Mouse (Mus musculus) MEL (cell line): ENCODE results near the gene Fam222b. TPM values are rescaled to one million over a fixed set of nuclear protein-coding genes. Genes with fewer than 3 reads are reported as not detected.
A peak's percentile ranks its signal among the peaks of the same experiment; 100 is the strongest.

ENCODE experiments used
- DNase-seq: peaks from one replicate; pipeline ENCODE4 v3.0.0; 2011; ENCODE audit warnings: low read depth, low spot score
- H3K27ac ChIP-seq: 2 replicates; pipeline ENCODE4 v1.5.1; 2012; ENCODE audit warnings: low read depth, mild to moderate bottlenecking, control low read depth, low read length, moderate library complexity; ENCODE audit not compliant: control insufficient read depth
- H3K27me3 ChIP-seq, 2 experiments: fragments of 150-350 bp in 1 of 2; sonication (generic) in 1 of 2; 2 replicates each; pipeline ENCODE4 v1.6.1; 2012; ENCODE audit warnings: low read length in 2 of 2, mild to moderate bottlenecking in 2 of 2, improper control_type of control experiment in 1 of 2, moderate library complexity in 1 of 2; ENCODE audit not compliant: insufficient read depth in 2 of 2, control insufficient read depth in 1 of 2
- H3K36me3 ChIP-seq, 2 experiments: 2 replicates each; pipeline ENCODE4 v1.6.1; 2012 to 2014; ENCODE audit warnings: low read length in 2 of 2, improper control_type of control experiment in 1 of 2, inconsistent platforms in 1 of 2, mild to moderate bottlenecking in 1 of 2; ENCODE audit not compliant: insufficient read depth in 2 of 2, control insufficient read depth in 1 of 2
- H3K4me1 ChIP-seq, 2 experiments: fragments of 150-350 bp in 1 of 2; sonication (generic) in 1 of 2; 2 replicates each; pipeline ENCODE4 v1.6.1; 2012; ENCODE audit warnings: low read length in 2 of 2, improper control_type of control experiment in 1 of 2, mild to moderate bottlenecking in 1 of 2; ENCODE audit not compliant: insufficient read depth in 2 of 2, control insufficient read depth in 1 of 2
- H3K4me3 ChIP-seq, 2 experiments: fragments of 150-350 bp in 1 of 2; sonication (generic) in 1 of 2; 2 replicates each; pipeline ENCODE4 v1.5.1; 2012; ENCODE audit warnings: low read depth in 2 of 2, low read length in 2 of 2, mild to moderate bottlenecking in 2 of 2, moderate library complexity in 2 of 2, control low read depth in 1 of 2, improper control_type of control experiment in 1 of 2; ENCODE audit not compliant: control insufficient read depth in 1 of 2, insufficient read depth in 1 of 2
- H3K79me2 ChIP-seq: 2 replicates; pipeline ENCODE4 v1.6.1; 2012; ENCODE audit warnings: mild to moderate bottlenecking, low read length, moderate library complexity; ENCODE audit not compliant: control insufficient read depth, poor library complexity, insufficient read depth
- H3K9ac ChIP-seq: 2 replicates; pipeline ENCODE4 v1.6.1; 2012; ENCODE audit warnings: low read depth, mild to moderate bottlenecking, control low read depth, low read length, moderate library complexity; ENCODE audit not compliant: control insufficient read depth, poor library complexity, severe bottlenecking
- H3K9me3 ChIP-seq: fragments of 150-350 bp; sonication (generic); replicated peaks from 2 replicates; pipeline ENCODE4 v1.6.1; 2012; ENCODE audit warnings: mild to moderate bottlenecking, low read length, improper control_type of control experiment, moderate library complexity; ENCODE audit not compliant: insufficient read depth
- BHLHE40 ChIP-seq: IDR thresholded peaks from 2 replicates; pipeline ENCODE4 v1.6.1; 2012; ENCODE audit warnings: low read depth, mild to moderate bottlenecking, inconsistent platforms, low read length, improper control_type of control experiment, borderline replicate concordance
- CHD1 ChIP-seq: IDR thresholded peaks from 2 replicates; pipeline ENCODE4 v1.6.1; 2012; ENCODE audit warnings: low read depth, mild to moderate bottlenecking, inconsistent platforms, low read length, improper control_type of control experiment
- CHD2 ChIP-seq: IDR thresholded peaks from 2 replicates; pipeline ENCODE4 v1.6.1; 2011; ENCODE audit warnings: low read length, improper control_type of control experiment
- CTCF ChIP-seq, 3 experiments: IDR thresholded peaks in 2 of 3; conservative IDR thresholded peaks in 1 of 3; 2 replicates each; pipeline ENCODE4 v1.5.1; 2011 to 2012; ENCODE audit warnings: low read length in 3 of 3, low read depth in 2 of 3, mild to moderate bottlenecking in 2 of 3, improper control_type of control experiment in 1 of 3, inconsistent platforms in 1 of 3, mixed read lengths in 1 of 3, moderate library complexity in 1 of 3; ENCODE audit not compliant: control insufficient read depth in 1 of 3, insufficient read depth in 1 of 3, poor library complexity in 1 of 3, severe bottlenecking in 1 of 3
- E2F4 ChIP-seq: IDR thresholded peaks from 2 replicates; pipeline ENCODE4 v1.6.1; 2011; ENCODE audit warnings: low read depth, low read length, improper control_type of control experiment, borderline replicate concordance
- ELF1 ChIP-seq: IDR thresholded peaks from 2 replicates; pipeline ENCODE4 v1.6.1; 2014; ENCODE audit warnings: low read depth, mild to moderate bottlenecking, inconsistent platforms, low read length, improper control_type of control experiment, moderate library complexity
- EP300 ChIP-seq, 2 experiments: IDR thresholded peaks; 2 replicates each; pipeline ENCODE4 v1.6.1; 2011; ENCODE audit warnings: improper control_type of control experiment in 2 of 2, low read length in 2 of 2, low read depth in 1 of 2, mild to moderate bottlenecking in 1 of 2
- ETS1 ChIP-seq: IDR thresholded peaks from 2 replicates; pipeline ENCODE4 v1.6.1; 2012; ENCODE audit warnings: low read depth, mild to moderate bottlenecking, inconsistent platforms, low read length, improper control_type of control experiment, moderate library complexity
- GABPA ChIP-seq: IDR thresholded peaks from 2 replicates; pipeline ENCODE4 v1.6.1; 2012; ENCODE audit warnings: low read depth, mild to moderate bottlenecking, inconsistent platforms, low read length, improper control_type of control experiment, moderate library complexity
- HCFC1 ChIP-seq: IDR thresholded peaks from 2 replicates; pipeline ENCODE4 v1.6.1; 2012; ENCODE audit warnings: low read depth, mild to moderate bottlenecking, inconsistent platforms, low read length, improper control_type of control experiment, moderate library complexity
- JUND ChIP-seq: IDR thresholded peaks from 2 replicates; pipeline ENCODE4 v1.6.1; 2011; ENCODE audit warnings: low read depth, mild to moderate bottlenecking, improper control_type of control experiment, low read length
- KAT2A ChIP-seq: conservative IDR thresholded peaks from 2 replicates; pipeline ENCODE4 v1.6.1; 2012; ENCODE audit warnings: low read depth, low read length, improper control_type of control experiment, inconsistent platforms
- MAFK ChIP-seq: IDR thresholded peaks from 2 replicates; pipeline ENCODE4 v1.6.1; 2011; ENCODE audit warnings: low read depth, mild to moderate bottlenecking, low read length, improper control_type of control experiment, borderline replicate concordance
- MAZ ChIP-seq: IDR thresholded peaks from 2 replicates; pipeline ENCODE4 v1.6.1; 2012; ENCODE audit warnings: low read depth, mild to moderate bottlenecking, inconsistent platforms, low read length, improper control_type of control experiment
- MYB ChIP-seq: IDR thresholded peaks from 2 replicates; pipeline ENCODE4 v1.6.1; 2011; ENCODE audit warnings: mild to moderate bottlenecking, low read depth, low read length, improper control_type of control experiment
- MYC ChIP-seq: IDR thresholded peaks from 2 replicates; pipeline ENCODE4 v1.6.1; 2011; ENCODE audit warnings: low read depth, mild to moderate bottlenecking, low read length, improper control_type of control experiment, moderate library complexity
- NRF1 ChIP-seq: IDR thresholded peaks from 2 replicates; pipeline ENCODE4 v1.6.1; 2014; ENCODE audit warnings: low read depth, mild to moderate bottlenecking, inconsistent platforms, low read length, improper control_type of control experiment, moderate library complexity; ENCODE audit not compliant: poor library complexity, insufficient read depth, severe bottlenecking
- POLR2A ChIP-seq, 2 experiments: IDR thresholded peaks; 2 replicates each; pipeline ENCODE4 v1.6.1; 2011 to 2012; ENCODE audit warnings: low read length in 2 of 2, mild to moderate bottlenecking in 2 of 2, control low read depth in 1 of 2, improper control_type of control experiment in 1 of 2, low read depth in 1 of 2, moderate library complexity in 1 of 2; ENCODE audit not compliant: control insufficient read depth in 1 of 2, insufficient read depth in 1 of 2, poor library complexity in 1 of 2
- POLR2AphosphoS2 ChIP-seq: IDR thresholded peaks from 2 replicates; pipeline ENCODE4 v1.6.1; 2011; ENCODE audit warnings: low read length, improper control_type of control experiment
- RCOR1 ChIP-seq: IDR thresholded peaks from 2 replicates; pipeline ENCODE4 v1.6.1; 2012; ENCODE audit warnings: low read depth, mild to moderate bottlenecking, inconsistent platforms, low read length, improper control_type of control experiment
- SIN3A ChIP-seq: IDR thresholded peaks from 2 replicates; pipeline ENCODE4 v1.6.1; 2012; ENCODE audit warnings: low read length, improper control_type of control experiment, inconsistent platforms
- SMC3 ChIP-seq: IDR thresholded peaks from 2 replicates; pipeline ENCODE4 v1.6.1; 2011; ENCODE audit warnings: low read depth, low read length, improper control_type of control experiment
- TAL1 ChIP-seq: IDR thresholded peaks from 2 replicates; pipeline ENCODE4 v1.6.1; 2012; ENCODE audit warnings: mild to moderate bottlenecking, inconsistent platforms, low read length, moderate library complexity, mixed read lengths
- TBP ChIP-seq: IDR thresholded peaks from 2 replicates; pipeline ENCODE4 v1.8.0; 2011; ENCODE audit warnings: low read depth, low read length, improper control_type of control experiment
- UBTF ChIP-seq: IDR thresholded peaks from 2 replicates; pipeline ENCODE4 v1.6.1; 2012; ENCODE audit warnings: low read depth, mild to moderate bottlenecking, inconsistent platforms, low read length, improper control_type of control experiment, moderate library complexity, borderline replicate concordance; ENCODE audit not compliant: insufficient read depth
- USF1 ChIP-seq: IDR thresholded peaks from 2 replicates; pipeline ENCODE4 v1.6.1; 2014; ENCODE audit warnings: low read depth, mild to moderate bottlenecking, inconsistent platforms, low read length, improper control_type of control experiment, moderate library complexity
- USF2 ChIP-seq, 2 experiments: IDR thresholded peaks; 2 replicates each; pipeline ENCODE4 v1.6.1; 2011 to 2012; ENCODE audit warnings: improper control_type of control experiment in 2 of 2, low read length in 2 of 2, borderline replicate concordance in 1 of 2, inconsistent platforms in 1 of 2, low read depth in 1 of 2, mild to moderate bottlenecking in 1 of 2; ENCODE audit not compliant: insufficient read depth in 1 of 2
- ZC3H11A ChIP-seq: IDR thresholded peaks from 2 replicates; pipeline ENCODE4 v1.6.1; 2012; ENCODE audit warnings: low read depth, mild to moderate bottlenecking, inconsistent platforms, low read length, improper control_type of control experiment
- ZKSCAN1 ChIP-seq: IDR thresholded peaks from 2 replicates; pipeline ENCODE4 v1.6.1; 2012; ENCODE audit warnings: low read depth, mild to moderate bottlenecking, inconsistent platforms, low read length, improper control_type of control experiment, moderate library complexity
- ZMIZ1 ChIP-seq: IDR thresholded peaks from 2 replicates; pipeline ENCODE4 v1.6.1; 2012; ENCODE audit warnings: low read depth, mild to moderate bottlenecking, inconsistent platforms, low read length, improper control_type of control experiment, moderate library complexity
- ZNF384 ChIP-seq: IDR thresholded peaks from 2 replicates; pipeline ENCODE4 v1.6.1; 2012; ENCODE audit warnings: low read depth, mild to moderate bottlenecking, inconsistent platforms, low read length, improper control_type of control experiment
- polyA plus RNA-seq, 2 experiments: library from polyadenylated mRNA; stranded (reverse) in 1 of 2; unstranded in 1 of 2; fragments of >175 nt in 1 of 2; fragments of >200 nt in 1 of 2; gene quantifications; 2 replicates each; pipeline versions ENCODE4 v1.2.1 to v1.2.4; 2012; ENCODE audit warnings: low replicate concordance in 2 of 2, low read depth in 1 of 2; ENCODE audit not compliant: insufficient read length in 2 of 2, insufficient read depth in 1 of 2, missing spikeins in 1 of 2
- total RNA-seq: library from RNA; depleted of rRNA; stranded (reverse); fragments of 300-350 nt; gene quantifications from 2 replicates; pipeline ENCODE4 v1.2.3, GENCODE M21; 2012

Fam222b gene
- total and polyA plus RNA-seq, 3 experiments = 2.4 to 8.1 TPM; not detected in 1

DNA sequence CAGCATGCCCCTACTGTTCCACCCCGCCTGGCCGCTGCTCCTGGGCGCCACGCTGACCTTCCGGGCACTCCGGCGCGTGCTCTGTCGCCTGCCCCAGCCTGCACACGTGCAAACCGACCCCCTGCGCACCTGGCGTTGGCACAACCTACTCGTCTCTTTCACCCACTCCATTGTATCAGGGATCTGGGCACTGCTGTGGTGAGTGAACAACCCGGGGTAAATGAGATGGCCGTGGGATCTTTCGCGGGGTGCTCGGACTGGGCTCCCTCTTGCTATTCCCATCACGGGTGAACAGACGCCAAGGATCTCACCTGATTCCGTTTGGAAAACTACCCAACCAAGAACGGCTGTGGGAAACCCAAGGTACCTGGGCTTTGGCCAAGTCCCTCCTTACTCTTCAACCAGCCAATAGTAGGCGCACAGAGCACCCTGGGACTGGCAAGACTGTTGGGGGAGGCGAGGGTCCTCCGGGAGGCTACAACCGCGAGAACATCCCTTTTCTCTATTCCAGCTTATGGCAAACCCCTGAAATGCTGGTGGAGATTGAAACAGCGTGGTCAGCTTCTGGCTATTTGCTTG is 84.5 kb downstream of the Fam222b start (continued):
- TF ChIP-seq TBP = peak; percentile 67
- TF ChIP-seq ETS1 = peak; percentile 50; the same call in 1 of the 2 replicates
- TF ChIP-seq MAFK = no peak
- no peak for TF ChIP-seq TAL1
- peak; percentile 34 to 53; a peak in 2 of 4 replicates for TF ChIP-seq POLR2A (IDR thresholded peaks at IDR 0.05; ENCODE audit: control insufficient read depth in 1 of 2, insufficient read depth in 1 of 2, low read depth in 1 of 2, low read length in 2 of 2, poor library complexity in 1 of 2)
- no peak for TF ChIP-seq KAT2A
- peak; percentile 47; the same call in 1 of the 2 replicates for TF ChIP-seq BHLHE40
- no peak for TF ChIP-seq USF1
- 0 out of 2 replicates have a peak, but pooled peaks have one; percentile 35 for TF ChIP-seq MAZ
- no peak for TF ChIP-seq CHD1
- TF ChIP-seq, all 39 proteins: peak for 19

GRCm38 (mm10) chr11:78179438-78179999 is 85.1 kb downstream of the Fam222b start:
- Histone ChIP-seq H3K9ac (peak overlapping the region; percentile 89), H3K9me3 (no peaks in the 10 kb centered on the region), H3K4me1 (peaks cover 4 to 19% of the 10 kb centered on the region in 2 experiments; a peak in 3 of 4 replicates), H3K4me3 (peak overlapping the region; percentile 43 to 81), H3K27ac (peak overlapping the region; percentile 96), H3K27me3 (no peaks in the 10 kb centered on the region), H3K79me2 (peaks cover 32% of the 10 kb centered on the region), H3K36me3 (peaks cover 12 to 34% of the 10 kb centered on the region in 2 experiments)
- peak; percentile 82 for DNase-seq
- TF ChIP-seq RCOR1 (0 out of 2 replicates have a peak, but pooled peaks have one; percentile 49), EP300 (IDR thresholded peaks at IDR 0.05; ENCODE audit: low read depth in 1 of 2, low read length in 2 of 2) (no peak), JUND (no peak), USF1 (no peak), CTCF (IDR thresholded peaks at IDR 0.05 in 2 of 3, conservative IDR thresholded peaks at IDR 0.05 in 1 of 3; ENCODE audit: control insufficient read depth in 1 of 3, insufficient read depth in 1 of 3, low read depth in 2 of 3, low read length in 3 of 3, poor library complexity in 1 of 3, severe bottlenecking in 1 of 3) (no peak), TBP (no peak), MYB (no peak), E2F4 (no peak), ETS1 (no peak), ZMIZ1 (peak; percentile 69), NRF1 (no peak), HCFC1 (no peak; the same call in 1 of the 2 replicates), CHD1 (no peak), ZKSCAN1 (no peak), GABPA (no peak), ZNF384 (no peak), BHLHE40 (no peak), MYC (no peak), UBTF (no peak), SIN3A (no peak; the same call in 1 of the 2 replicates), POLR2AphosphoS2 (peak; percentile 71), ELF1 (no peak), TAL1 (peak; percentile 11; the same call in 1 of the 2 replicates), CHD2 (no peak; the same call in 1 of the 2 replicates), MAFK (no peak), POLR2A (IDR thresholded peaks at IDR 0.05; ENCODE audit: control insufficient read depth in 1 of 2, insufficient read depth in 1 of 2, low read depth in 1 of 2, low read length in 2 of 2, poor library complexity in 1 of 2) (peak in 1 of 2 experiments; percentile 51; a peak in 1 of 4 replicates), SMC3 (peak; percentile 35), USF2 (IDR thresholded peaks at IDR 0.05; ENCODE audit: borderline replicate concordance in 1 of 2, insufficient read depth in 1 of 2, low read depth in 1 of 2, low read length in 2 of 2) (no peak), ZC3H11A (no peak)
